Mouse (Mus musculus) MEL (cell line): ENCODE measurements around the gene 2310022A10Rik. TPM values are rescaled to one million over a fixed set of nuclear protein-coding genes. Genes with fewer than 3 reads are reported as not detected.

Experiments used
- DNase-seq: peaks from one replicate; pipeline ENCODE4 v3.0.0; 2011; ENCODE audit warnings: low read depth, low spot score
- H3K27ac ChIP-seq: 2 replicates; pipeline ENCODE4 v1.5.1; 2012; ENCODE audit warnings: low read depth, mild to moderate bottlenecking, control low read depth, low read length, moderate library complexity; ENCODE audit not compliant: control insufficient read depth
- H3K27me3 ChIP-seq, 2 experiments: fragments of 150-350 bp in 1 of 2; sonication (generic) in 1 of 2; 2 replicates each; pipeline ENCODE4 v1.6.1; 2012; ENCODE audit warnings: low read length in 2 of 2, mild to moderate bottlenecking in 2 of 2, improper control_type of control experiment in 1 of 2, moderate library complexity in 1 of 2; ENCODE audit not compliant: insufficient read depth in 2 of 2, control insufficient read depth in 1 of 2
- H3K36me3 ChIP-seq, 2 experiments: 2 replicates each; pipeline ENCODE4 v1.6.1; 2012 to 2014; ENCODE audit warnings: low read length in 2 of 2, improper control_type of control experiment in 1 of 2, inconsistent platforms in 1 of 2, mild to moderate bottlenecking in 1 of 2; ENCODE audit not compliant: insufficient read depth in 2 of 2, control insufficient read depth in 1 of 2
- H3K4me1 ChIP-seq, 2 experiments: fragments of 150-350 bp in 1 of 2; sonication (generic) in 1 of 2; 2 replicates each; pipeline ENCODE4 v1.6.1; 2012; ENCODE audit warnings: low read length in 2 of 2, improper control_type of control experiment in 1 of 2, mild to moderate bottlenecking in 1 of 2; ENCODE audit not compliant: insufficient read depth in 2 of 2, control insufficient read depth in 1 of 2
- H3K4me3 ChIP-seq, 2 experiments: fragments of 150-350 bp in 1 of 2; sonication (generic) in 1 of 2; 2 replicates each; pipeline ENCODE4 v1.5.1; 2012; ENCODE audit warnings: low read depth in 2 of 2, low read length in 2 of 2, mild to moderate bottlenecking in 2 of 2, moderate library complexity in 2 of 2, control low read depth in 1 of 2, improper control_type of control experiment in 1 of 2; ENCODE audit not compliant: control insufficient read depth in 1 of 2, insufficient read depth in 1 of 2
- H3K79me2 ChIP-seq: 2 replicates; pipeline ENCODE4 v1.6.1; 2012; ENCODE audit warnings: mild to moderate bottlenecking, low read length, moderate library complexity; ENCODE audit not compliant: control insufficient read depth, poor library complexity, insufficient read depth
- H3K9ac ChIP-seq: 2 replicates; pipeline ENCODE4 v1.6.1; 2012; ENCODE audit warnings: low read depth, mild to moderate bottlenecking, control low read depth, low read length, moderate library complexity; ENCODE audit not compliant: control insufficient read depth, poor library complexity, severe bottlenecking
- H3K9me3 ChIP-seq: fragments of 150-350 bp; sonication (generic); replicated peaks from 2 replicates; pipeline ENCODE4 v1.6.1; 2012; ENCODE audit warnings: mild to moderate bottlenecking, low read length, improper control_type of control experiment, moderate library complexity; ENCODE audit not compliant: insufficient read depth
- BHLHE40 ChIP-seq: IDR thresholded peaks from 2 replicates; pipeline ENCODE4 v1.6.1; 2012; ENCODE audit warnings: low read depth, mild to moderate bottlenecking, inconsistent platforms, low read length, improper control_type of control experiment, borderline replicate concordance
- CHD2 ChIP-seq: IDR thresholded peaks from 2 replicates; pipeline ENCODE4 v1.6.1; 2011; ENCODE audit warnings: low read length, improper control_type of control experiment
- ELF1 ChIP-seq: IDR thresholded peaks from 2 replicates; pipeline ENCODE4 v1.6.1; 2014; ENCODE audit warnings: low read depth, mild to moderate bottlenecking, inconsistent platforms, low read length, improper control_type of control experiment, moderate library complexity
- EP300 ChIP-seq, 2 experiments: IDR thresholded peaks; 2 replicates each; pipeline ENCODE4 v1.6.1; 2011; ENCODE audit warnings: improper control_type of control experiment in 2 of 2, low read length in 2 of 2, low read depth in 1 of 2, mild to moderate bottlenecking in 1 of 2
- GABPA ChIP-seq: IDR thresholded peaks from 2 replicates; pipeline ENCODE4 v1.6.1; 2012; ENCODE audit warnings: low read depth, mild to moderate bottlenecking, inconsistent platforms, low read length, improper control_type of control experiment, moderate library complexity
- GATA1 ChIP-seq: IDR thresholded peaks from 2 replicates; pipeline ENCODE4 v1.6.1; 2011; ENCODE audit warnings: low read depth, low read length, improper control_type of control experiment
- JUND ChIP-seq: IDR thresholded peaks from 2 replicates; pipeline ENCODE4 v1.6.1; 2011; ENCODE audit warnings: low read depth, mild to moderate bottlenecking, improper control_type of control experiment, low read length
- MAFK ChIP-seq: IDR thresholded peaks from 2 replicates; pipeline ENCODE4 v1.6.1; 2011; ENCODE audit warnings: low read depth, mild to moderate bottlenecking, low read length, improper control_type of control experiment, borderline replicate concordance
- MXI1 ChIP-seq: IDR thresholded peaks from 2 replicates; pipeline ENCODE4 v1.6.1; 2011; ENCODE audit warnings: mild to moderate bottlenecking, low read depth, low read length, improper control_type of control experiment
- NELFE ChIP-seq: IDR thresholded peaks from 2 replicates; pipeline ENCODE4 v1.6.1; 2011; ENCODE audit warnings: low read depth, low read length, improper control_type of control experiment
- NRF1 ChIP-seq: IDR thresholded peaks from 2 replicates; pipeline ENCODE4 v1.6.1; 2014; ENCODE audit warnings: low read depth, mild to moderate bottlenecking, inconsistent platforms, low read length, improper control_type of control experiment, moderate library complexity; ENCODE audit not compliant: poor library complexity, insufficient read depth, severe bottlenecking
- POLR2AphosphoS2 ChIP-seq: IDR thresholded peaks from 2 replicates; pipeline ENCODE4 v1.6.1; 2011; ENCODE audit warnings: low read length, improper control_type of control experiment
- RCOR1 ChIP-seq: IDR thresholded peaks from 2 replicates; pipeline ENCODE4 v1.6.1; 2012; ENCODE audit warnings: low read depth, mild to moderate bottlenecking, inconsistent platforms, low read length, improper control_type of control experiment
- TBP ChIP-seq: IDR thresholded peaks from 2 replicates; pipeline ENCODE4 v1.8.0; 2011; ENCODE audit warnings: low read depth, low read length, improper control_type of control experiment
- TCF12 ChIP-seq: IDR thresholded peaks from 2 replicates; pipeline ENCODE4 v1.6.1; 2014; ENCODE audit warnings: low read depth, mild to moderate bottlenecking, inconsistent platforms, low read length, improper control_type of control experiment, moderate library complexity
- USF2 ChIP-seq, 2 experiments: IDR thresholded peaks; 2 replicates each; pipeline ENCODE4 v1.6.1; 2011 to 2012; ENCODE audit warnings: improper control_type of control experiment in 2 of 2, low read length in 2 of 2, borderline replicate concordance in 1 of 2, inconsistent platforms in 1 of 2, low read depth in 1 of 2, mild to moderate bottlenecking in 1 of 2; ENCODE audit not compliant: insufficient read depth in 1 of 2
- ZMIZ1 ChIP-seq: IDR thresholded peaks from 2 replicates; pipeline ENCODE4 v1.6.1; 2012; ENCODE audit warnings: low read depth, mild to moderate bottlenecking, inconsistent platforms, low read length, improper control_type of control experiment, moderate library complexity
- ZNF384 ChIP-seq: IDR thresholded peaks from 2 replicates; pipeline ENCODE4 v1.6.1; 2012; ENCODE audit warnings: low read depth, mild to moderate bottlenecking, inconsistent platforms, low read length, improper control_type of control experiment
- polyA plus RNA-seq, 2 experiments: library from polyadenylated mRNA; stranded (reverse) in 1 of 2; unstranded in 1 of 2; fragments of >175 nt in 1 of 2; fragments of >200 nt in 1 of 2; gene quantifications; 2 replicates each; pipeline versions ENCODE4 v1.2.1 to v1.2.4; 2012; ENCODE audit warnings: low replicate concordance in 2 of 2, low read depth in 1 of 2; ENCODE audit not compliant: insufficient read length in 2 of 2, insufficient read depth in 1 of 2, missing spikeins in 1 of 2
- total RNA-seq: library from RNA; depleted of rRNA; stranded (reverse); fragments of 300-350 nt; gene quantifications from 2 replicates; pipeline ENCODE4 v1.2.3, GENCODE M21; 2012

2310022A10Rik gene
- total and polyA plus RNA-seq, 3 experiments = 6.6 to 33.2 TPM; not detected in 1

GRCm38 (mm10) chr7:27543851-27544250 is 9.2 kb upstream of the 2310022A10Rik start:
- Histone ChIP-seq H3K9ac (no peak overlapping the region), H3K79me2 (no peaks in the 10 kb centered on the region; the same call in 1 of the 2 replicates), H3K9me3 (no peaks in the 10 kb centered on the region), H3K27me3 (no peaks in the 10 kb centered on the region), H3K36me3 (peaks cover 0 to 9% of the 10 kb centered on the region in 2 experiments; a peak in 2 of 4 replicates), H3K4me1 (peaks cover 2 to 28% of the 10 kb centered on the region in 2 experiments), H3K27ac (no peak overlapping the region), H3K4me3 (no peak overlapping the region)
- no peak for DNase-seq
- TF ChIP-seq POLR2AphosphoS2 = no peak
- TF ChIP-seq ZNF384 = no peak
- TF ChIP-seq CHD2 = peak; percentile 20; the same call in 1 of the 2 replicates

- TF ChIP-seq GATA1 (no peak), GABPA (no peak), MXI1 (no peak), JUND (no peak), USF2 (IDR thresholded peaks at IDR 0.05; ENCODE audit: borderline replicate concordance in 1 of 2, insufficient read depth in 1 of 2, low read depth in 1 of 2, low read length in 2 of 2) (no peak), RCOR1 (0 out of 2 replicates have a peak, but pooled peaks have one; percentile 18), BHLHE40 (no peak), MAFK (no peak), ELF1 (no peak)
- H3K4me1 ChIP-seq = peaks cover 2 to 28% of the 10 kb centered on the region in 2 experiments; a peak in 3 of 4 replicates
- no peak overlapping the region for H3K9ac ChIP-seq
- H3K27me3 ChIP-seq = no peaks in the 10 kb centered on the region
- H3K27ac ChIP-seq = no peak overlapping the region
- no peak overlapping the region for H3K4me3 ChIP-seq
- DNase-seq = no peak
- H3K9me3 ChIP-seq = no peaks in the 10 kb centered on the region
- H3K36me3 ChIP-seq = peaks cover 0 to 9% of the 10 kb centered on the region in 2 experiments; a peak in 2 of 4 replicates
- H3K79me2 ChIP-seq = no peaks in the 10 kb centered on the region; the same call in 1 of the 2 replicates
Measured at GRCm38 (mm10) chr7:27544675-27545370, 8.2 kb upstream of the 2310022A10Rik start.

DNA sequence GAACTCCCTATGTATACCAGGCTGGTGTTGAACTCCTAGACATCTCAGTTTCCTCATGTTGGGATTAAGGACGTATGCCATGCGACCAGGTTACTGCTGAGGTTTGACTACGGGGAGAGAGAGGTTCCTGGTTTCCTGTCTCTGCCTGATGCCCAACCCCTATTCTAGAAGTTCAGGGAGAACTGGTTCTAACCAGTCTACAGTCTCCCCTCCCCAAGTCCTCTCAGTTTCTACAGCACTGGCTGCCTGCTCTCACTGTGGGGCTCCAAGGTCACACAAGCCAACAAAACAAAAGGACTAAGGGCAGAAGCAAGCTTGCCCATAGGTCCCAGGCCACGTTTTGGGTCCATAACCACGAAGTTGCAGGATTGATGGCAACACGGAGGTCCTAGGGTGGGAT is 3.4 kb upstream of the 2310022A10Rik start:
- Histone ChIP-seq H3K4me1 (peaks cover 3 to 7% of the 10 kb centered on the region in 2 experiments; a peak in 3 of 4 replicates), H3K9me3 (no peaks in the 10 kb centered on the region), H3K36me3 (0 out of 4 replicates have a peak, but pooled peaks cover 0 to 5% of the 10 kb centered on the region in 2 experiments), H3K79me2 (peaks cover 8% of the 10 kb centered on the region), H3K27ac (no peak overlapping the region), H3K9ac (no peak overlapping the region), H3K27me3 (no peaks in the 10 kb centered on the region), H3K4me3 (no peak overlapping the region)
- TF ChIP-seq NELFE (no peak), BHLHE40 (no peak), EP300 (IDR thresholded peaks at IDR 0.05; ENCODE audit: low read depth in 1 of 2, low read length in 2 of 2) (no peak), TCF12 (no peak), TBP (no peak), GABPA (no peak), ZMIZ1 (no peak), NRF1 (no peak), RCOR1 (no peak), MAFK (no peak)
- DNase-seq = no peak
